Mouse (Mus musculus): ENCODE measurements at regions not wholly inside any gene's neighbourhood (a gene's known extent, or its start where the extent isn't known, plus 50 kb on each side); places are given as distances from the start of the nearest gene placed in this dataset.

DNA sequence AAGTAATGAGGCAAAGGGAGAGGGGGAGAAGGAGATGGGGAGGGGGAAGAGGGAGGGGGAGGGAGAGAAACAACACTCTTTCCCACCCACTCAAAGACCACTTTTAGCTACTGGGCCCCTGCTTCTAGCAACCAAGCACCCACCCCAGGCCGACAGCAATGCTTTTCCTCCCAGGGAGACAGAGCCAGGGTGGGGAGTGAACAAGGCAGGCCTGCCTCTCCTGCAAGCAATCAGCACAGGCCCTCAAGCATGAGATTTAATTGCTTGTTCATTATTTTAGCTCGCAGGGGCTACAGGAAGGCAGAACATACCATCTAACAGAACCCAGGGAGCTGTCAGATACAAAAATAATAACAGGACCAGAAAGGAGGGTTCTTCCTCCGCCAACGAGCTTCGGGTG lies 521.7 kb upstream of the Arid1b start:
- TF ChIP-seq CTCF (IDR thresholded peaks at IDR 0.05; ENCODE audit: borderline replicate concordance, insufficient read depth, low read depth, low read length) (no peak), POLR2A (IDR thresholded peaks at IDR 0.05; ENCODE audit: borderline replicate concordance, insufficient read depth, low read length) (no peak)

Measured in cerebellum, adult 2 months (tissue).